Mouse (Mus musculus) MEL (cell line): ENCODE data around the gene Casr.

Experiments used
- CTCF ChIP-seq, 3 experiments: IDR thresholded peaks in 2 of 3; conservative IDR thresholded peaks in 1 of 3; 2 replicates each; pipeline ENCODE4 v1.5.1; 2011 to 2012; ENCODE audit warnings: low read length in 3 of 3, low read depth in 2 of 3, mild to moderate bottlenecking in 2 of 3, improper control_type of control experiment in 1 of 3, inconsistent platforms in 1 of 3, mixed read lengths in 1 of 3, moderate library complexity in 1 of 3; ENCODE audit not compliant: control insufficient read depth in 1 of 3, insufficient read depth in 1 of 3, poor library complexity in 1 of 3, severe bottlenecking in 1 of 3
- EP300 ChIP-seq, 2 experiments: IDR thresholded peaks; 2 replicates each; pipeline ENCODE4 v1.6.1; 2011; ENCODE audit warnings: improper control_type of control experiment in 2 of 2, low read length in 2 of 2, low read depth in 1 of 2, mild to moderate bottlenecking in 1 of 2
- MXI1 ChIP-seq: IDR thresholded peaks from 2 replicates; pipeline ENCODE4 v1.6.1; 2011; ENCODE audit warnings: mild to moderate bottlenecking, low read depth, low read length, improper control_type of control experiment
- POLR2A ChIP-seq, 2 experiments: IDR thresholded peaks; 2 replicates each; pipeline ENCODE4 v1.6.1; 2011 to 2012; ENCODE audit warnings: low read length in 2 of 2, mild to moderate bottlenecking in 2 of 2, control low read depth in 1 of 2, improper control_type of control experiment in 1 of 2, low read depth in 1 of 2, moderate library complexity in 1 of 2; ENCODE audit not compliant: control insufficient read depth in 1 of 2, insufficient read depth in 1 of 2, poor library complexity in 1 of 2
- POLR2AphosphoS5 ChIP-seq: IDR thresholded peaks from 2 replicates; pipeline ENCODE4 v1.6.1; 2012; ENCODE audit warnings: low read depth, borderline replicate concordance, mild to moderate bottlenecking, inconsistent platforms, low read length, moderate library complexity, mixed read lengths
- TBP ChIP-seq: IDR thresholded peaks from 2 replicates; pipeline ENCODE4 v1.8.0; 2011; ENCODE audit warnings: low read depth, low read length, improper control_type of control experiment

DNA sequence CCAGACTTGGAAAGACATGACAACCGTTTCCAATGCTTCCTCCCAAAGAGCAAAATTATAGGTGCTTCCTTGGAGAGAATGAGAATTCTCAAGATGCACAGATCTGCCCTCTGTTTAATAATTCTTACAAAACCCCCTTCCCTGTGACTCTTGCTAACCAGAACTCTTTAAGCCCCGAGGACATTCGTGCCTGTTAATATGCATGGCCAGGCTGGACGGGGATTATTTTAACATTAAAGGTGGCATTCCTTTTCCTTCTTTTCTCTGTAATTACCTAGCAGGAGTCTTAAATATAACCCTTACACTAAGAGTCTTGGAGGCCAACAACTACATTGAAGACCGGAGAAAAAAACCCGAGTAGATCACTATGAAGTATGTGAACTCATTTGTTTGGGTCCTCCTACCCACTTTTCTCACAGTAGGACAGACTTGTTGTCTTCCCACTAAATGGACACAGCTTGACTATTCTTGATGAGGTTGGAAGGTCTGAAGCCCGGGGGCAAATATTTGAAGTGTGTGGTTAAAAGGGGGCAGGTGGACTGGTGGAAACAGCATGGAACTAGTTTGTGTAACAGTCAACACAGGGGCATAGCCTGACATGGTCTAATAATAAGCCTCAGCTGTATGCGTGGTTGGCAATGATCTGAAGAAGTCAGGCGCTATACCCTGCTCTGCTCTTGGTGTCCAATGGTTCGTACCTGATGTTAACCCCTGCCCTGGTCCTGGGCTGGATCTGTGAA, 34.9 kb upstream of the Casr start:
- TF ChIP-seq CTCF (IDR thresholded peaks at IDR 0.05 in 2 of 3, conservative IDR thresholded peaks at IDR 0.05 in 1 of 3; ENCODE audit: control insufficient read depth in 1 of 3, insufficient read depth in 1 of 3, low read depth in 2 of 3, low read length in 3 of 3, poor library complexity in 1 of 3, severe bottlenecking in 1 of 3): no peak
- TF ChIP-seq POLR2AphosphoS5: no peak
- TF ChIP-seq TBP: no peak
- TF ChIP-seq EP300 (IDR thresholded peaks at IDR 0.05; ENCODE audit: low read depth in 1 of 2, low read length in 2 of 2): no peak
- TF ChIP-seq POLR2A (IDR thresholded peaks at IDR 0.05; ENCODE audit: control insufficient read depth in 1 of 2, insufficient read depth in 1 of 2, low read depth in 1 of 2, low read length in 2 of 2, poor library complexity in 1 of 2): no peak
- TF ChIP-seq MXI1: no peak
